Mouse (Mus musculus): ENCODE data around the gene Eif1ad. TPM values are rescaled to one million over a fixed set of nuclear protein-coding genes. Genes with fewer than 3 reads are reported as not detected.
A peak's percentile ranks its signal among the peaks of the same experiment; 100 is the strongest.

Eif1ad gene
- polyA plus RNA-seq, 2 experiments, result 22.0 to 22.9 TPM

GRCm38 (mm10) chr19:5364124-5364523 lies 2.4 kb upstream of the Eif1ad start:
- ATAC-seq (ENCODE audit: insufficient read depth), result no peak
- no peak for DNase-seq (ENCODE audit: low read depth in 3 of 3, low spot score in 3 of 3)
- Histone ChIP-seq H3K4me1 (replicated peaks; ENCODE audit: control insufficient read depth in 2 of 2, insufficient read depth in 2 of 2, low read length in 1 of 2) (peaks cover 13 to 14% of the 10 kb centered on the region in 2 experiments), H3K4me3 (ENCODE audit: insufficient read depth in 1 of 2, low read depth in 2 of 2, low read length in 2 of 2) (no peak overlapping the region), H3K36me3 (replicated peaks; ENCODE audit: control insufficient read depth, insufficient read depth, low read depth) (peaks cover 23% of the 10 kb centered on the region), H3K9me3 (ENCODE audit: control insufficient read depth, low read length) (no peaks in the 10 kb centered on the region), H3K27me3 (ENCODE audit: control insufficient read depth, insufficient read depth, low read length) (no peaks in the 10 kb centered on the region), H3K27ac (no peak overlapping the region), H3K4me2 (ENCODE audit: low read depth) (no peak overlapping the region), H3K9ac (replicated peaks) (no peak overlapping the region)
- WGBS (ENCODE audit: insufficient replicate concordance), result 75% methylated on average over 2 of the region's 2 CpGs
- TF ChIP-seq CTCF (IDR thresholded peaks at IDR 0.05; ENCODE audit: low read depth) (no peak), EP300 (IDR thresholded peaks at IDR 0.05; ENCODE audit: low read depth) (no peak)

DNA sequence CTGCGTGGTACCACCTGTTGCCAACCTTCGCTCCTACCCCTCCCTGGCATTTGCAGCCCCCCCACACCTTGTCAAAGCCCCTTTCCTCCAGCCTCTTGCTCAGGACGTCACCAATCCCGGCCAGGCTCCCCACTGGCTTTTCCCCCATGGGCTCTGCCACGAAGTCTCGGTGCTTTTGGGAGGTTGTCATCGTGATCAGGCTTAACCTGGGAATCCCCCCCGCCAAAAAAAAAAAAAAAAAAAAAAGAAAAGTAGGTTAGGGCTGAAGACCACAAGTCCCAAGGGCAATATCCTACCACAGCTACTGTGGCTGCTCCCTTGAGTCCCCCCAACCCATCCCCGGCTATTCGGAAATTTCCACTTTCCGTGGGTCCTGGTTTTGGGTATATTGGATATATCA lies 790 bp upstream of the Eif1ad start:
- peak overlapping the region; percentile 91 for H3K9ac ChIP-seq (replicated peaks)
- H3K27me3 ChIP-seq (ENCODE audit: control insufficient read depth, insufficient read depth, low read length), result no peaks in the 10 kb centered on the region
- TF ChIP-seq CTCF (IDR thresholded peaks at IDR 0.05; ENCODE audit: low read depth), result no peak
- no peak for TF ChIP-seq EP300 (IDR thresholded peaks at IDR 0.05; ENCODE audit: low read depth)
- H3K27ac ChIP-seq, result peak overlapping the region; percentile 20; the same call in 1 of the 2 replicates
- DNase-seq (ENCODE audit: low read depth in 3 of 3, low spot score in 3 of 3), result no peak
- H3K4me1 ChIP-seq (replicated peaks; ENCODE audit: control insufficient read depth in 2 of 2, insufficient read depth in 2 of 2, low read length in 1 of 2), result peaks cover 13 to 14% of the 10 kb centered on the region in 2 experiments
- peak overlapping the region; percentile 78 to 97 for H3K4me3 ChIP-seq (ENCODE audit: insufficient read depth in 1 of 2, low read depth in 2 of 2, low read length in 2 of 2)
- no peaks in the 10 kb centered on the region for H3K9me3 ChIP-seq (ENCODE audit: control insufficient read depth, low read length)
- 5% methylated on average over 11 of the region's 11 CpGs for WGBS (ENCODE audit: insufficient replicate concordance)
- ATAC-seq (ENCODE audit: insufficient read depth), result no peak
- peak overlapping the region; percentile 99 for H3K4me2 ChIP-seq (ENCODE audit: low read depth)
- H3K36me3 ChIP-seq (replicated peaks; ENCODE audit: control insufficient read depth, insufficient read depth, low read depth), result peaks cover 39% of the 10 kb centered on the region

- DNase-seq (ENCODE audit: low read depth in 3 of 3, low spot score in 3 of 3) (no peak), ATAC-seq (ENCODE audit: insufficient read depth) (0 out of 2 replicates have a peak, but pooled peaks have one; percentile 2)
- H3K4me3 ChIP-seq (ENCODE audit: insufficient read depth in 1 of 2, low read depth in 2 of 2, low read length in 2 of 2), result peak within 1 kb of the TSS; percentile 78 to 97
- peak within 1 kb of the TSS; percentile 99 for H3K4me2 ChIP-seq (ENCODE audit: low read depth)
- H3K4me1 ChIP-seq (replicated peaks; ENCODE audit: control insufficient read depth in 2 of 2, insufficient read depth in 2 of 2, low read length in 1 of 2), result peaks cover 13 to 14% of the 10 kb centered on the region in 2 experiments
- under 1% methylated on average over 33 of the region's 33 CpGs for WGBS (ENCODE audit: insufficient replicate concordance)
- no peaks in the 10 kb centered on the region for H3K27me3 ChIP-seq (ENCODE audit: control insufficient read depth, insufficient read depth, low read length)
- TF ChIP-seq EP300 (IDR thresholded peaks at IDR 0.05; ENCODE audit: low read depth), result no peak
- TF ChIP-seq CTCF (IDR thresholded peaks at IDR 0.05; ENCODE audit: low read depth), result 0 out of 2 replicates have a peak, but pooled peaks have one; percentile 1
- H3K36me3 ChIP-seq (replicated peaks; ENCODE audit: control insufficient read depth, insufficient read depth, low read depth), result peaks cover 47% of the 10 kb centered on the region
- H3K9ac ChIP-seq (replicated peaks), result peak within 1 kb of the TSS; percentile 91
- no peaks in the 10 kb centered on the region for H3K9me3 ChIP-seq (ENCODE audit: control insufficient read depth, low read length)
- H3K27ac ChIP-seq, result peak within 1 kb of the TSS; percentile 81
Measured at GRCm38 (mm10) chr19:5367053-5367359, 465 bp downstream of the Eif1ad start, which contains the start of gene Banf1. TSS of gene Banf1 (minus strand) at chr19:5367168.

GRCm38 (mm10) chr19:5367455-5367854 lies 914 bp downstream of the Eif1ad start:
- WGBS (ENCODE audit: insufficient replicate concordance), result 7% methylated on average over 11 of the region's 11 CpGs
- H3K4me2 ChIP-seq (ENCODE audit: low read depth), result peak overlapping the region; percentile 99
- no peaks in the 10 kb centered on the region for H3K27me3 ChIP-seq (ENCODE audit: control insufficient read depth, insufficient read depth, low read length)
- peak overlapping the region; percentile 70 to 97 for H3K4me3 ChIP-seq (ENCODE audit: insufficient read depth in 1 of 2, low read depth in 2 of 2, low read length in 2 of 2)
- ATAC-seq (ENCODE audit: insufficient read depth), result no peak
- H3K9me3 ChIP-seq (ENCODE audit: control insufficient read depth, low read length), result no peaks in the 10 kb centered on the region
- peaks cover 13 to 14% of the 10 kb centered on the region in 2 experiments for H3K4me1 ChIP-seq (replicated peaks; ENCODE audit: control insufficient read depth in 2 of 2, insufficient read depth in 2 of 2, low read length in 1 of 2)
- peak in 1 of 3 experiments; percentile 46 for DNase-seq (ENCODE audit: low read depth in 3 of 3, low spot score in 3 of 3)
- H3K9ac ChIP-seq (replicated peaks), result peak overlapping the region; percentile 91
- H3K36me3 ChIP-seq (replicated peaks; ENCODE audit: control insufficient read depth, insufficient read depth, low read depth), result peaks cover 51% of the 10 kb centered on the region
- TF ChIP-seq CTCF (IDR thresholded peaks at IDR 0.05; ENCODE audit: low read depth), result peak; percentile 59
- TF ChIP-seq EP300 (IDR thresholded peaks at IDR 0.05; ENCODE audit: low read depth), result no peak
- H3K27ac ChIP-seq, result peak overlapping the region; percentile 81

GRCm38 (mm10) chr19:5370932-5371331 lies 4.4 kb downstream of the Eif1ad start:
- WGBS (ENCODE audit: insufficient replicate concordance), result 77% methylated on average over 3 of the region's 3 CpGs
- peaks cover 39% of the 10 kb centered on the region for H3K36me3 ChIP-seq (replicated peaks; ENCODE audit: control insufficient read depth, insufficient read depth, low read depth)
- no peak overlapping the region for H3K4me3 ChIP-seq (ENCODE audit: insufficient read depth in 1 of 2, low read depth in 2 of 2, low read length in 2 of 2)
- H3K4me2 ChIP-seq (ENCODE audit: low read depth), result no peak overlapping the region
- no peaks in the 10 kb centered on the region for H3K9me3 ChIP-seq (ENCODE audit: control insufficient read depth, low read length)
- H3K27me3 ChIP-seq (ENCODE audit: control insufficient read depth, insufficient read depth, low read length), result no peaks in the 10 kb centered on the region
- H3K9ac ChIP-seq (replicated peaks), result no peak overlapping the region
- H3K27ac ChIP-seq, result no peak overlapping the region
- TF ChIP-seq CTCF (IDR thresholded peaks at IDR 0.05; ENCODE audit: low read depth) (peak; percentile 44; the same call in 1 of the 2 replicates), EP300 (IDR thresholded peaks at IDR 0.05; ENCODE audit: low read depth) (no peak)
- DNase-seq (ENCODE audit: low read depth in 3 of 3, low spot score in 3 of 3), result no peak
- peaks cover 7% of the 10 kb centered on the region in 2 experiments for H3K4me1 ChIP-seq (replicated peaks; ENCODE audit: control insufficient read depth in 2 of 2, insufficient read depth in 2 of 2, low read length in 1 of 2)
- ATAC-seq (ENCODE audit: insufficient read depth), result no peak

All from liver, embryonic 14.5 days (tissue).